Mouse (Mus musculus): Measurements from ENCODE around the gene Tcl1b5. TPM values are rescaled to one million over a fixed set of nuclear protein-coding genes. Genes with fewer than 3 reads are reported as not detected.

Gene Tcl1b5
- polyA plus RNA-seq (2012; ENCODE audit: low replicate concordance), result not detected in 2 replicates

DNA sequence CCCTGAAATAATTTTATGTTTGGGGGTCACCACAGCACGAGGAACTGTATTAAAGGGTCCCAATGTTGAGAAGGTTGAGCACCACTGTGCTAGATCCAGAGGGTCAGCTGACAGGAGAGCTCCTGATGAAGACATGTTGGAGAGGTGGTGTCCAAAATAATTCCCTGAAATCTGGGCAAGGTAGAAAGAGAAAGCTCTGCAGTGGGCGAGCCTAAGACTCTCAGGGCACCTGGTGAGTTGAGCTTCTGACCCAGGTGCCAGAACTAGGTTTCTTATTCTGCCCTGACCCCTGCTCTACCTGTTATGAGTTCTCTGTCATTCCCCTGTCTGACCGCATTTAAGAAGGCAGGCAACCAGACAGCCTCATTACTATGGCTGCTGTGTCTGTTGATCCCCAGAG is at the start of gene Tcl1b5:
TSS of gene Tcl1b5 (plus strand) at position 301 of the 400 bp plus-strand sequence.

GRCm38 (mm10) chr12:105145714-105146113 is 30.4 kb upstream of the Tcl1b5 start, which contains the start of gene Tcl1b2:
Gene Tcl1b2 (plus strand): TSS chr12:105146014.

DNA sequence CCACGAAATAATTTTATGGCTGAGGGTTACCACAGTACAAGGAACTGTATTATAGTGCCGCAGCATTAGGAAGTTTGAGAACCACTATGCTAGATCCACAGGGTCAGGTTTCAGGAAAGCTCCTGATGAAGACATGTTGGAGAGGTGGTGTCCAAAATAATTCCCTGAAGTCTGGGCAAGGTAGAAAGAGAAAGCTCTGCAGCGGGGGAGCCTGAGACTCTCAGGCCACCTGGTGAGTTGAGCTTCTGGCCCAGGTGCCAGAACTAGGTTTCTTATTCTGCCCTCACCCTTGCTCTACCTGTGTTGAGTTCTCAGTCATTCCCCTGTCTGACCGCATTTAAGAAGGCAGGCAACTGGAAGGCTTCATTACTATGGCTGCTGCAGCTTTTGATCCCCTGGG is 16.8 kb upstream of the Tcl1b5 start, which contains the start of gene Tcl1b1:
TSS of gene Tcl1b1 (plus strand) at position 301 of the 400 bp plus-strand sequence.

DNA sequence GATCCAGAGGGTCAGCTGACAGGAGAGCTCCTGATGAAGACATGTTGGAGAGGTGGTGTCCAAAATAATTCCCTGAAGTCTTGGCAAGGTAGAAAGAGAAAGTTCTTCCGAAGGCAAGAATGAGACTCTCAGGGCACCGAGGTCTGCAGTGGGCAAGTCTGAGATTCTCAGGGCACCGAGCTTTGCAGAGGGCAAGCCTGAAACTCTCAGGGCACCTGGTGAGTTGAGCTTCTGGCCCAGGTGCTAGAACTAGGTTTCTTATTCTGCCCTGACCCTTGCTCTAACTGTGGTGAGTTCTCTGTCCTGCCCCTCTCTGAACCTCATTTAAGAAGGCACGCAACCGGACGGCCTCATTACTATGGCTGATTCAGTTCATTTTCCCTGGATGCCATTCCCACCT is 14.6 kb downstream of the Tcl1b5 start, which contains the start of gene Tcl1b3:
TSS of gene Tcl1b3 (plus strand) at position 301 of the 400 bp plus-strand sequence.

GRCm38 (mm10) chr12:105201657-105202056 is 25.5 kb downstream of the Tcl1b5 start, which contains the start of gene Tcl1b4:
Gene Tcl1b4 (plus strand): TSS chr12:105201957.

DNA sequence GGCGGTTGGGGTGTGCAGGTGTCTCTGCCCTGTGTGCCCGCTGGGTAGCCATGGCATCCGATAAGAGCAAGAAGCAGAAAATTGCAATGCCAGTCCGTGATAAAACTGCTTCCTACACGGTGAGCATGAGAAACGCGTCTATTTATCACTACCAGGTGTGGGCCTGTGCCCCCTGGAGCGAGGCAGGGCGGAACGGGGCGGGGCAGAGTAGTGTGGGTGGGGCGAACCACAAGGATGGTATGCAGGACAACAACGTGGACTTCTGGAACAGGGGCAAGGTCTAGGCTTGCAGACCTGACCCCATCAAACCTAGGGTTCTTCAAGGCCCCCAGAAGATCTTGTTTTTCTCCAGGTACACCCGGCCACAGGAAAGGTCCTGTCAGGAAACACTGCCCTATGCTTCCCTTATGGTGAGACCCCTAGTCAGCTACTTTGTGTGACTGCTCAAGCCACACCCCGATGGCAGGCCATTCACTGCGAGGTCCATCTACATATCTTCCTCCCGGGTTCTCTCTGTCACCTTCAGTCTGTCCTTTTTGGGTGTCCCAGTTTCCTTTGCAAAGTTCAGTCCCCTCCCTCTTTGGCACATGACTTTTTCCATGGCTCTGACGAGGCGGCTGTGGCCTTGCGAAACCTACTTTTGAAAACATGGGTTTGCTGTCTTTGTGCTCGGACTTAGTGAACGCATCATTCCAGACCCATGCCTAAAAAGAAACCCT is 46.6 kb downstream of the Tcl1b5 start, which contains the start of gene Tcl1:
TSS of gene Tcl1 (minus strand) at position 193 of the 719 bp plus-strand sequence.

Other genes with a start within 250 kb of the Tcl1b5 start
- 22.1 and 27.8 TPM in 2 replicates for gene Syne3, start 166.5 kb upstream of the Tcl1b5 start, polyA plus RNA-seq (2012; ENCODE audit: low replicate concordance)
- gene Glrx5, start 143.7 kb upstream of the Tcl1b5 start, polyA plus RNA-seq (2012; ENCODE audit: low replicate concordance), result 69.6 and 101 TPM in 2 replicates
- gene Tcl1b2, start 30.3 kb upstream of the Tcl1b5 start, polyA plus RNA-seq (2012; ENCODE audit: low replicate concordance), result not detected in 2 replicates
- gene Tcl1b1, start 16.7 kb upstream of the Tcl1b5 start, polyA plus RNA-seq (2012; ENCODE audit: low replicate concordance), result not detected in 2 replicates
- not detected in 2 replicates for gene Tcl1b3, start 14.7 kb downstream of the Tcl1b5 start, polyA plus RNA-seq (2012; ENCODE audit: low replicate concordance)
- gene Tcl1b4, start 25.6 kb downstream of the Tcl1b5 start, polyA plus RNA-seq (2012; ENCODE audit: low replicate concordance), result not detected in 2 replicates
- not detected in 2 replicates for gene Tcl1, start 46.4 kb downstream of the Tcl1b5 start, polyA plus RNA-seq (2012; ENCODE audit: low replicate concordance)
- not detected in 2 replicates for gene Tunar, start 157.5 kb downstream of the Tcl1b5 start, polyA plus RNA-seq (2012; ENCODE audit: low replicate concordance)

All from hematopoietic multipotent progenitor cell, adult 10-12 weeks (in vitro differentiated cells).